Mouse (Mus musculus): Measurements from ENCODE around the gene Ros1.

Ros1 gene

GRCm38 (mm10) chr10:52021736-52022394 is 173.2 kb downstream of the Ros1 start:
- no peak for DNase-seq

DNA sequence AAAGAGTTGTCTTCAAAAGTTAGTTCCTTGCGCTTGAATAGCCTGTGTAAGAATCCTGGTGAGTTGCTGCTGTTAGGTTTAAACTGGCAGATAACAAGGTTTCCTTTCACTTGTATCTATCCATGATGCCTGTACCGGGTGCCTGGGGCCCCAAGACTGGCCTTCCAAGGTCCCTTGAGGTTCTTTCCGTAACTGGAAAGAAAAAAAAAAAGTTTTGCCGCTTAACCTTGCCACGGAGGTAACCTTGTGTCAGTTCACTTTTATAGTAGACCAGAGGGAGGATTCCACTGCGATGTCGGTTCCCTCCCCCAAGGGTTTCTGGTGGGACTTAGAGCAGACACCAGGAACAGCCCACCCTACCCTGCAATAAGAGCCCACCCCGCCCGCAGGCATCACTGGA is 173.8 kb downstream of the Ros1 start:
- no peak for DNase-seq

DNA sequence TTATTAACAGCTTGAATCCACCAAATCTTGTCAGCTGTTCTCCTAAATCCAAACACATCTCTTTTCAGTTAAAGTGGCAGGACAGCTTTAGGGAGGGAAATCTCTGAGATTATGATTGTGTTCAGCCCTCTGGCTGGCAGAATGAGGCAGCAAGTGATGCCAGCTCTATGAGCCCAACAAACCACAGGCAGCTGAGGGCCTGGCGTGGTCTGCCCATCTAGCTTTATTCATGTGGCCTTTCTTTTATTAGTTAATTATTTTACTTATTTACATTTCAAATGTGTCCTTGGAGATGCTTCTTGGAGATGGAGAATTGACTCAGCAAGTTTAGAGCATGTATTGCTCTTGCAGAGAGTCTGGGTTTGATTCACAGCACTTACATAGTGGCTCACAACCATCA is 176.6 kb downstream of the Ros1 start:
- no peak for DNase-seq

All from thymus, adult 18-20 months (tissue).